Mouse (Mus musculus) layer of hippocampus, postnatal 14 days (tissue): ENCODE data around the gene Hk1. TPM values are rescaled to one million over a fixed set of nuclear protein-coding genes. Genes with fewer than 3 reads are reported as not detected.
"Not testable (repeated sequence)": the region's sequence is repeated elsewhere in the genome, so short reads cannot be mapped to it uniquely, and the experiment has no call there.

Source experiments
- DNase-seq, 2 experiments: peaks; one replicate each; pipeline ENCODE4 v3.0.0; 2021 to 2022; ENCODE audit warnings: low spot score in 2 of 2, mixed read lengths in 1 of 2
- total RNA-seq, 2 experiments: library from RNA; stranded (reverse); gene quantifications; 2 replicates each; pipeline ENCODE4 v1.2.3; 2021

Hk1 gene
- total RNA-seq, 2 experiments from 2014 or later, result 307 to 312 TPM

DNA sequence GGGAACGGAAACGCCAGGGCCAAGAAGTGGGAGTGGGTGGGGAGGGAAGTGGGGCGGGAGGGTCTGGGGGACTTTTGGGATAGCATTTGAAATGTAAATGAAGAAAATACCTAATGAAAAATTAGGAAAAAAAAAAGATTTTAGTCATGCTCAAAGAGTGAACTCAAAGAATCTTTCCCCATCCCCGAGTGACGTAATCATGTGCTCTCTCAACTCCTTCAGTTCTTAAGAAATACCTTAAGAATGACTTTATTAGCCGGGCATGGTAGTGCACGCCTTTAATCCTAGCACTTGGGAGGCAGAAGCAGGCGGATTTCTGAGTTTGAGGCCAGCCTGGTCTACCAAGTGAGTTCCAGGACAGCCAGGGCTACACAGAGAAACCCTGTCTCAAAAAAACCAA lies 56.9 kb downstream of the Hk1 start:
- DNase-seq, result not testable (repeated sequence)

DNA sequence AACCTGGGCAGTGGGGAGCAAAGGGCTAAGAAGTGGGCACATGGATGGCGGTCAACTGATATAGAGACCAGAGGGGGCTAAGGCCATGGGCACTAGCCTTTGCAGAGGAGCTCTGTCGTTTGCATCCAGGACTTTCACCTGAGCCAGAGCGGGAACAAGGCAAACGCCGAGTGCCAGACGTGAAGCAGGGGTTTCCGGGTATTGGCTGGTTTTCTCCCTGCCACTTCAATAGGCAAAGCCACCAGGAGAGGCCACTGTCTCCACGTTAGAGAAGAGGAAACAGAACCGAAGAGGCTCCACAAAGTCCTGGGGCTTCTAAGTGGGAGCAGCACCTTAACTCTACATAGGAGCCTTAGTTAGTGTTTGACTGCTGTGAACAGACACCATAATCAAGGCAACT lies 58.3 kb downstream of the Hk1 start:
- no peak for DNase-seq

DNA sequence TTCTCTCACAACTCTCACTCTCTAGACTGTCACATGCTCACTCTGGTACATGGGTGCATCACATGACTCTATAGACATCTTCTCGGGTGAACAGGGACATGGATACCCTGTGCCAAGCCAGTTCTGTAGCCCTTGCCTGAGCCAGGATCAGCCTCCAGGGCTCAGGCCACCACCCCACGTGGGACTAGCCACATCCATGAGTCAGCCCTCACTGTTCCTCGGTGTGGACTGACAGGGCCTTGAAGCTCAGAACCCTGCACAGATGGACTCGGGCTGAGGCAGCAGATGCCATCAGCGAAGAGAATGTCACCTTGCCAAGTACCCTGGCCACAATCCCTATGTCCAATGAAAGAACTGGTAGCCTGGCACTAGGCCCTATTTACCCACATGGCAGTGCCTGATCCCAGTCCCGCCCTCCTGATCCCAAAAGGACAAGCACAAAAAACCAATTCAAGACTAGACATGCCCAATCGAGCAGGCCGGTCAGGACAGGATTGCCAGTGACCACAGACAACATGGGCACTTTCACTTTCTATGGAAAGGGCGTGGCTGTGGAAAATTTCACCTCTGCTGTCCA lies 59.2 kb downstream of the Hk1 start:
- DNase-seq, result peak; percentile 60 to 78

DNA sequence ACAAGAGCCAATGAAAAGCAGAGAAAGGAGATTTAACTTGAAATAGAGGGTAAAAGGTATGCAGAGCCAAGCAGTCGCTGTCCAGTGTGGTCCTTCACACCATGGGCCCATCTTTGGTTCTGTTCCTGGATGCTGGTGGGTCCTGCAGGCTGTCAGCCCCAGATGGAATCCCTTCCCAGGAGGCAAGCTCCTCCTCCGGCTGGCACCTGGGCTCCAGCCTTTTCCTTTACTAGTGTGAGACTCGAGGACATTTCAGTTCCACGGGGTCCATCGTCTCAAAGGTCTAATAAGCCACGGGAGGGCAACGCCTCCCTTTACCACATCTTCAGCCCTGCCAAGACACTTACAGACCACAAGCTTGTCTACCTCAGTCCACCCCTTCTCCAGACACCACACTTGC lies 60.6 kb downstream of the Hk1 start:
- no peak for DNase-seq

DNA sequence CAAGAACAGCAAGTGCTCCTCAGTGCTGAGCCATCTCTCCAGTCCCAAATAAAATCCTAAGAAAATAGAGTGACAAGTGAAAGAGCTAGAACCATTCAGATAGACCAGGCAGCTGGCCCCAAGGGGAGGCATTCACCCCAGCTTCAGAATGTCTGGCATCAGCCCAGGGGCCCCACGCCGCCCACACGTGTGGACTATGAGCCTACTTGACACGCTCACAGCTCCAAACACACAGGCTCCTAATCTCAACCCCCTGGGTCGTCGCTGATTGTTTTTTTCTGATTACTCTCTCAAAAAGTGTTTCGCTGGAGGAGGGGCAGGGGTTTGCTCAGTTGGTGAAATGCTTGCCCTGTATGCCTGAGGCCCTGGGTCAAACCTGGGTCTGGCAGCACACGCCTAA lies 63.2 kb downstream of the Hk1 start:
- DNase-seq, result no peak

DNA sequence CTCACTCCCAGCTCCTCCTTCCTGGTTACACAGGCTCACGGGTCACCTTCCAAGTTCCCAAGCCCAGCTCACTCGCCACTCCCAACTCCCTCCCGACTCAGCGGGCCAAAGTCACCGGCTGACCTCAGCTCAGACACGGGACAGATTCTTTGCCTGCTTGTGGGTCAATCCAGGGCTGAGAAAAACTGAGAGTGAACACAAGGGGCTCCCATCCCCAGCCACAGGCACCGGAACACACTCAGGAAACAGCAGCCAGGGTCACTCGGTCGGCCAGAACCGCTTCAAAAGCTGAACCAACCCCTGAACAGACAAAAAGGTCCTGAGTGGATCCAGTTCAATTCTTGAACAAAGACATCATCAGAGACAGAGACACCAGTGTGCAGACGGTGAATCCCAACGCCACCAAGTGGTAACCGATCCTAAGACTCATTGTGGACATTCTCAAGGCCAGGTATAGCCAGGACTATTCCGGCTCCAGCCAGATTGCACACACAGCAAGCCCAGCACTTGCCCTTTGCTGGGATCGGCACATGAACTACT lies 65.8 kb downstream of the Hk1 start:
- no peak for DNase-seq

DNA sequence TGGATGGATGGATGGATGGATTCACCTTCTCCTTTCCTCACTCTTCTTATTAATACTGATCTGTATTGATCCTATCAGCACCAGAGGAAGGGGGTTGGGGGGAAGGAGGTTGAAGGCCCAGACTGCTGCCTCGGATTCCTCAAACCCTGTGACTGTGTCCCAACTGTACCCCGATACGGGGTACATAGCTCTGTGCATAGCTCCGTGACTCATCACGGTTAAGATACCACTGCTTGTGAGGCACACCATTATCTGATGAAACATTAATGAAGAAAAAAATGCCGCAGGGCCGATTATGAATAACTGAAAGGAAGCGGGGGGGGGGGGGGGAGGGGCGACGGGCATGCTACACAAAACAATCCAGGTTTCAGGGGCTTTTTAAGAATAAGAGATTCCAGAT lies 66.6 kb downstream of the Hk1 start:
- DNase-seq, result no peak

DNA sequence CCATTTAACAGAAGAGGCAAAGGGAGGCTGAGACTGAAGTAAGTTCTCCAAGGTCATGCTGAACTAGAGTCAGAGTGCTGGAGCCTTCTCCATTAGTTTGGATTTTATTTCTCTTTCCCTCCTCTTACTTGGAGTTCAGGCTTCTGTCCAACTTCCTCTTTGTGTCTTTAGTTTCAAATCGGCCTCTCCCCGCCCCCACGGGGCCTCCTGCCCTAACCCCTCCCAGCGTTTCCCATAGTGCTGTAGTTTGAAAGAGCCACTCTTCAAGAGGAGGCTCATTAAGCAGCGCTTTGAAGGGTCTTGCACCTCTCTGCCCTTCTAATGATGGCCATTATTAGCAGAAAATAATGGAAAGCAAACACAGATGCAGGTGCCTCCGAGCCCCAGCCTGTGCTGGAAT lies 68.2 kb downstream of the Hk1 start:
- DNase-seq, result peak in 1 of 2 experiments; percentile 50

DNA sequence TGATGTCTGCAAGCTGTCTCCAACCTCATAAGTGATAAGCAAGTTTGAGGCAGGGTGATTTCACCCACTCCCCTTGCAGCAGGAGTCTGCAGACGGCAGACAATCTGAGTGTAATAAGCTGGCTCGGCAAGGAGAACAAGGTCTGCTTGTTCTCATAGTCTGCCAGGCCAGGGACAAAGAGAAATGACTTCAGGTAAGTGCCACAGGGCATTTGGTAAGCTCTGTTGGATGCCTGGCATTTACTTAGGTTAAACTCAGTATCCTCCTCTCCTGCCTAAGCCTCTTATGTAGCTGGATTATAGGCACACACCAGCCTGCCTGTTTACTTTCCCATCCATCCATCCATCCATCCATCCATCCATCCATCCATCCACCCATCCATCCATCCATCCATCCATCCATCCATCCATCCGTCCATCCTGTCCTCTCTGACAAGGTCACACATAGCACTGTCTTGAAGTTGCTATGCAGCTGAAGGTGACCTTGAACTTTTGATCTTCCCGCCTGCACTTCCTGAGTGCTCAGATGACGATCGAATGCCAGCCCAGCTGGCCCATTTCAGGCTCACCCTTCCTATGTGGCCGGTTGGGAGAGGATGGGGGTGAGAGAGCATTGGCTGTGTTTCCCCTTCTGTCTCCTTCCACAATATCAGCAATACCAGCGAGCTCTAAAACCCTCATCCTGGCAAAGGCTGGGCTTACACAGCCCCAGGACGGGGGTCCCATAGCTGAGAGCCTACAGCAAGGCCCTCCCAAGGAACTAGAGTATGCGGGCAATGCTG lies 69.3 kb downstream of the Hk1 start:
- DNase-seq, result no peak

DNA sequence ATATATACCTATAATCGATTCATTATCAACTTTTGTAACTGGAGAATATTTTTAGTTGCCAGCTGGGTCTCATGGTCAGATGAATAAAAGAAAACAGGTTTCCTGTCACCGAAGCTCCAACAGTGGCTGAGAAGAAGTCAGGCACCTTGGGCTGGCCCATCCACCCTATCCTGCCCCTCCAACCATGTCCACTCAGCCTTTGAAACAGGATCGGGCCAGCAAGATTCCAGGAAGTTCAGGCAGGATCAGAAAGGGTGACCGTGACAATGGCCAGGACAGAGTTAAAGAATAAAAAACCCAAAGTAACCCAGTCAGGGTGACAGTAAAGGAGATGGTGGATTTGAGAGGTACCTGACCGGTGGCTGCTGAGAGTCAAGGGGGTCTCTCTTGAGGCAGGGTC lies 70.1 kb downstream of the Hk1 start:
- DNase-seq, result no peak

DNA sequence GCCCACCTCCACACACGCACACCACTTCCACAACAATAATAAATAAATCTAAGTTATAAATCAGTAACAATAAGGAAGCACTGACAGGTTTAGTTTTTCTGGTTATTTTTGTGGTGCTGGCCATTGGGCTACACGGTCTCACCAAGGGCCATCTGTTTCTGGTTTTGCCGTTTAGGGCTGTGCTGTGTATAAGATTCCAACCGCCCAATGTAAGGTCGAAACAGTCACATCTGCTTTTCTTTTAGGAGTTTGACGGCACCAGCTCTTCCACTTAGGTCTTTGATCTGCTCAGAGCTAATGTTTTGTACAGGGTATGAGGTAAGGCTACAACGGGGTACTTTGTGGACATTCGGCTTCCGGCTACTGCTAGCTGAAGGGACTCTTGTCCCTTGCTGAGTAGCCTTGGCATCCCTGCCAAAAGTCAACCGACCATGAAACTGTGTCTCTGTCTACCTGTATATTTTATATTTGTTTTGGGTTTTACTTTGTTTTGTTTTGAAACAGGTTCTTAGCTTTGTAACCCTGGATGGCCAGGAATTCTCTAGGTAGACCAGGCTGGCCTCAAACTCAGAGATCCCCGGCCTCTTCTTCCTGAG lies 70.7 kb downstream of the Hk1 start:
- no peak for DNase-seq

DNA sequence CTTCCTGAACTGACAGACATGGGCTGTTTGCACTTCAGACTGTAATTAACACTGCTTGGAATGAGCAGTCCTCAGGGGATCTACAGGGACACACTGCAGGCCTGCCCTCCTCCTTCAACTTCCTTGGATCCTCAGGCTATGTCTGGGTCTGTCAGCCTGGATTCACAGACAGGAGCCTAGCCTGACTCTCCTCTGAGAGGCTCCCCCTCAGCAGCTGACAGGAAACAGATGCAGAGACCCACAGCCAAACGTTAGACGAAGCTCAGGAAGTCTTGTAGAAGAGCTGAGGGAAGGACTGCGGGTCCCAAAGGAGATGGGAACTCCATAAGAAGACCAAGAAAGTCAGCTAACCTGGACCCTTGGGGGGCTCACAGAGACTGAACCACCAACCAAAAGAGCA lies 73.2 kb downstream of the Hk1 start:
- DNase-seq, result no peak

DNA sequence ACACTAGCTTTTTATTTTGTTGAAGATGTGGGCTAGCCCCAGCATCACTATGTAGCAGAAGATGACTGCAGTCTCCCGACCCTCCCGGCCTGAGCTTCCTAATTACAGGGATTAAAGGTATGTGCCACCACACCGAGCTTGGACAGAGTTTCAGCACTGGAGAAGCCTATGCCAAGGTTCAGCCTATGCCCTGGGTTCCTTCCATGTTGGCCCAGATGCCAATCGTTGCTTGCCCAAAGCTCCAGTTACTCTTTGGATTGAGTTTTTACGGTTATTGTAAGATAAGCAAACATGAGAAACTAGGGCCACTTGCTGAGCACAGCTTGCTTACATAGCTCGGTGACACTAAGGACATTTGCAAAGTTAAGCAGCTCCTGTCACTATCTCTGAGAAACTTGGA lies 74.6 kb downstream of the Hk1 start:
- DNase-seq, result no peak

DNA sequence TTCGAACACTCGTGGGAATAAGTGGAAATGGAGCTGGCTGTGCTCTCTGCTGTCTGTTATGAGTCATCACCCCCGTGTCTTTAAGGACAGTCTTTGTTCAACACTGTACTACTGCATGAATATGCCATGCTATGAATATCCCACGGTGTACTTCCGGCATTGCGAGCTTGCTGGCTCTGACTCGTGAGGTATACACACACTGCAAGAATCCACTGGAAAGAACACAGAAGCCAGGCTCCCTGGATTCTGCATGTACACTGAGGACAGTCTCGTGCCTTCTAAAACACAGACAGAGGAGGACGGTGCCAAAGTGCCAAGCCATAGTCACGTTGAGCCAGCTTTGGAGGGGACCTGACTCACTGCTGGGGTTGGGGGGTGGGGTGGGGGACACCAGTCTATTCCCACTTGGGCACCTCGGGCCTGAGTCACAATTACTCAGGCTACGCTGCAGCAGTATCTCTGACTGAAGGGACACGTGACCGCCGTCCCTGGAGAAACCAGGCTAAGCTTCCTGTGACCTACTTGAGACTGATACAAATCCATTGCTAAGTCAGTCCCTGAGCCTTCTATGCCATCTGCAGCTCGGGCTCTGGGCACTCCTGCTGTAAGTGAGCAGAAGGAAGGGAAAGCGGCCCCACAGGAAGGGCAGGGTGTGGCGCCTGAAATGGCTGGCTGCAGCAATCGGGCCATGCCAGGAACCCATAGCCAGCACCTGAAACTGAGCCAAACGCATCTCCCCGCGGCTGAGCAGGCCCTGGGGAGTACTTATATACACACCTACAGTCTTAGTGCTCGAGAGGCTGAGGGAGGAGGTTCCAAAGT lies 79.5 kb downstream of the Hk1 start:
- DNase-seq, result no peak

DNA sequence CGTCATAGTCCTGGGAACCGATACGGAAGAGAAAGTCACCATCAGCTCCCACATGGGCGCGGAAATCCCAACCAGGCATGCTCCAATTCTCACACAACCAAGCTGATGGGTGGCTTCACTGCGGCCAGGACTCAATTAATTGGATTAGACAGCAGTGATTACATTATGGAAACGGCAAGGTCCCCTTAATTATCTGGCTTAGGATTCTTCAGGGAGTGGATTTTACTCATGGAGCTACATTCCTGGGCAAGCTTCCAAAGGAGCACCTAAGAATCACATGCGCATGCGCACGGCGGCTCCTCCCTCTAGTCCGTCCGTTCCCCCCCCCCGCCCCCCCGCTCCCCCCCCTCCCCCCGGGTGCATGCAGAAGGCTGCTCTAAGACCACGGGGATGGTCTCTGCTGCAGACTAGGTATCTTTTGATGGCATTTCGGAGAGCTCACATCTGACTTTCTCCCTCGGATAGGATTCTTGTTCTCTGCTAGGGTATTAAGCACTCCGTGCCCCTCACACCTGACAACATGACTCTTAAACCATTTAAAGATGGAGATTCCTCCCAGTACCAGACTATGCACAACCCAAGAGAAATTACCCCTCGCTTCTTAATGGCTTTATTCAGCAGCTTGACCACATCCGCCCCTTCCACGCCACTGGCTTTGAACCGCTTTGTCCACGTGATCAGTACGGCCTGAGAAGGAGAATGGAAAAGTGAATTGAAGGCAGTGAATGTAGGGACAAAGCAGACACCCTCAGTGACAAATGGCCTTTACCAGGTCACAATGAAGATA lies 83.4 kb downstream of the Hk1 start:
- DNase-seq, result no peak

DNA sequence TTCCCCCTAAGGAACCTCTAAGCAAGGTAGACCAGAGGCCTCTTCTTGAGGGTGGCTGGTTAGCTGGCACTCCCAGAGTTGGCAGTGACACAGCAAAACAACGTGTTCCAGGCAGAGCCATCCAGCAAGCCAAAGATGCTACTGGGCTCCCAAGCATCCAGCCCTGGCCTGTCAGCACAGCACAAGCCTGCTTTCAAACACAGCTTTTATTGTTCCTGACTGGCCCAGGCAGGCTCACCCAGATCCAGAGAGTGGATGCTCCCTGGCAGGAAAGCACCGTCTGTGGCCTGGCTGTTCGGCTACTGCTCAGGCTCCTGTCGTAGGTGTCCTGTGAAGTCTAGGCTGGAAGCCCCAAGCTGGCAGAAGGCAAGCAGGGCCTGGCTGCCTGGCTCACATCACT lies 85.6 kb downstream of the Hk1 start:
- peak; percentile 45 to 72 for DNase-seq

DNA sequence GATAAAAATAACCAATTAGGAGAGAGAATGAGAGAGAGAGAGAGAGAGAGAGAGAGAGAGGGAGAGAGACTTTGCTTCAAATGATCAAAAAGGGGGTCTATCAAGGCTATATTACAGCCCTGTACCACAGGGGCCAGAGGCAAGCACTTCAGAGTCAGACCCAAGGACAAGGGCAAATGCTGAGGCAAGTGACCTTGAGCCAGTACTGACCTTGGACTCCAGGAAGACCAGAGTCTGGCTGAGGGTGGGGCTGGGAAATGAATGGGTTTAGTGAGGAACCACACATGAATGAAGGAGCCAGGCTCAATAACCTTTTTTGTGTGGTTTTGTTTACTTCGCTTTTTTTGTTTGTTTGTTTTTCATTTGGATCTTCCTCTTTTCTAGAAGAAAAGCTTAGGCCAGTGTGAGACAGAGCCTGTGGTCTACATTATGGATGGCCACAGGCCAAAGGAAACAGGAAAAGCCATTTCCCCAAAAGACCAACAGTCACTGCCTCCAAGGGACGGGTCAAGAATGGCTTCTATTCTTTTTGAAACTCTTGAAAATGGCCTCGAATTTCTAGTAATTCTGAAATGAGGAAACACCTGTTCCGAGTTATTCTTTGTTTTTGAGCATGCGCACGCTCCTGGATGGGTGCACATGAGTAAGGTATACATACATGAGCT lies 92.1 kb downstream of the Hk1 start:
- DNase-seq, result no peak

DNA sequence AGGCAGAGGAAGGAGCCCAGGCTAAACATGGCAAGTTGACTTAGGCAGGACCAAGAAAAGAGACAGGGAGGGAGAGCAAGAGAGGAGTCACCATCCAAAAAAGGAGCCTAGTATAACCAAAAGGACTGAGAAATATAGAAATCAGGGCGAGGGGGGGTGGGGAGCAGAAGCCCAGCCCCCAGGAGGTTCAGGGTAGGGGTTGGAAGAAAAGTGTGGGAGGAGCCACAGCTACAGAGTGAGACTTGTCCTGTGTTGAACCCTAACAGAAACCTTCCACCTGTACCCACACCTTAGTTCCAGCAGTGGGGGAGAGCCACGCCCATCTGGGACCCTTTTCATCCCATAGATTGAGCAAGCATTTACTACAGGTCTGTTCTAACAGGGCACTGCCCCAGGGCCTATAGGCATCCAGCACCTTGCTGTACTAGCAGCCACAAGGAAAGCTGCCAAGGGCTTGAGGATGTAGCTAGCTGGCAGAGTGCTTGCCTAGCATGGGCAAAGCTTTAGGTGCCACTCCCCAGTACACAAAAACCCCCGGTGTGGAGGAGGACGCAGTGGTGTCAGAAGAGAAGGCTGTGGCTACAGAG lies 96.4 kb downstream of the Hk1 start:
- no peak for DNase-seq

DNA sequence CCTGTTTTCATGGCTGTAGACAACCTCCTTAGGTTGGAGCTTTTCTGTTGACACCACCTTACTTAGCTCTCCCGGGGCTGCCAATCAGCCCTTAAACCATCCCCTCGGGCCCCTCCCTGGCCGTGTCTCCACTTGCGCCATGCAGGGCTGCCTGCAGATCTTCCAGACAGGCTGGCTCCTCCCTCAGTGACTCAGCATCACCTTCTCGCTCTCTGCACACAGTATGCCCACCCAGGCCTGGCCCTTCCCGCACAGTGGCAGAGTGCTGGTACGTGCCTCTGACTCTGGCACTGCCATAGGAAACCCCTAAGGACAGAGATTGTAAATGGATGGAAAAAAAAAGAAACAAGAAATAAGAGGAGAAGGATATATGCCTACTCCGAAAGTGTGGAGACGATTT lies 96.9 kb downstream of the Hk1 start:
- no peak for DNase-seq

DNA sequence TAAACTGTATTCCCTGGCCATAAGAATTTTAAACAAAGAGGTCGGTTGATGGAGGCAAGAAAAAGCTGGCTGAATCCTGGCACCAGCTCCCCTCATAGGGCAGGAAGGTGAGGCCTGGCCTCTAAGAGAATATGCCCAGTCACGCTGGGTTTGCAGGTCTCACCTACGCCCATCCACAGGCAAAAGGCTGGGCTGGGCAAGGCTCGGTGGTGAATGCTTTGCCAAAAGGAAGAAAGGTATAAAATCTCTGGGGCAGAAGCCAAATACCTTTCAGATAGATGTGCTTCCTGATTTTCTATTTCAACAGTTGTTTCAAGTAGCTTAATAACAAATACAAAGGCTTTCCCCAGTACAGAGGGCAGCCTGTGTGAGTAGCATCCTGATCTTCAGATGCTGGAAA lies 100.0 kb downstream of the Hk1 start:
- no peak for DNase-seq
